29 mouse cellular contexts compared by ENCODE assay signal in the genomic region with DNA sequence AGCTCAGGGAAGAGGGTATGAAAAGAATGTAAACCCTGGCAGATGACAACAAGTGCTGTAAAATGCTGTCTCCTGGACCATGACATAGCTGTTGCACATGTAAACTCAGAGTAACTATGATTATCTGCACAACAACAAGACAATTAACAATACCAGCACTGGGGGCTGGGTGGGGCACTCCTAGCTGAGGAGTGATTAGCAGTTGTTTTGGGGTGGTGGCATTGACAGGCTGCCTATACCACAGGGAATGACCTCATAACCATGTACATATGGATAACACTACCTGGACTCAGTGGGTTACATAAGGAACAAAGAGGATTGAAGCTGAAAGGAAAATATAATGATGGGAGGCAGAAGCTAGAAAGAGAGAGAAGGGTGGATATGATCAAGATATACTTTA. TPM values are rescaled to one million over a fixed set of nuclear protein-coding genes. Genes with fewer than 3 reads are reported as not detected.
DNase-seq lines count a peak whose midpoint lies in the region; ATAC-seq and TF ChIP-seq lines count a peak whose summit lies in the region.
"Had no signal": no experiment of that assay in that cellular context is flagged by ENCODE, and none has a peak within 500 bp of the region (broad histone marks: within the 10 kb centered on the region; RNA-seq: fewer than 3 reads in every experiment).

No protein-coding gene starts in this region.

- no peak for DNase-seq in Patski (ENCODE audit: low read depth, low spot score)
- DNase-seq in c-Kit-positive CD71-positive TER-119-positive erythroid progenitor cells, embryonic 14.5 days (ENCODE audit: low spot score), result peak; percentile 7
- DNase-seq in liver, embryonic 14.5 days (ENCODE audit: low read depth in 3 of 3, low spot score in 3 of 3), result no peak
- no peak for DNase-seq in layer of hippocampus, adult 9-10 months (ENCODE audit: low spot score)
- DNase-seq in forebrain, embryonic 10.5 days (ENCODE audit: extremely low spot score, low spot score), result no peak
- DNase-seq in left cerebral cortex, adult 9 months (ENCODE audit: low spot score in 2 of 2), result no peak
- DNase-seq: adrenal gland, adult 2 months; adrenal gland, postnatal 25 days; B cell, adult 2 months; cerebellum, adult 11 months; cerebellum, adult 2 months; cerebellum, adult 9-11 months; cerebellum, postnatal 25 days; gastrocnemius, postnatal 10 days; gastrocnemius, postnatal 36 days; heart, adult 2 months; heart, postnatal 14 days; heart, postnatal 4 days had no signal

- no peak overlapping the region for H3K4me2 ChIP-seq in liver, embryonic 14.5 days (ENCODE audit: low read depth)
- H3K4me2 ChIP-seq: embryonic facial prominence, embryonic 12.5 days; embryonic facial prominence, embryonic 15.5 days; forebrain, embryonic 12.5 days; forebrain, embryonic 15.5 days; heart, embryonic 13.5 days; hindbrain, embryonic 14.5 days had no signal

- no peak overlapping the region for H3K27ac ChIP-seq in liver, embryonic 14.5 days
- no peak overlapping the region for H3K27ac ChIP-seq in forebrain, embryonic 10.5 days
- H3K27ac ChIP-seq: embryonic facial prominence, embryonic 12.5 days; embryonic facial prominence, embryonic 15.5 days; forebrain, embryonic 12.5 days; forebrain, embryonic 15.5 days; heart, adult 2 months; heart, embryonic 10.5 days; heart, embryonic 13.5 days; hindbrain, embryonic 14.5 days; hindbrain, postnatal 0 days had no signal

- in situ Hi-C loops in Patski (cut with MboI; ENCODE audit: low pct_unique_long_range_greater_than_20kb), result no loop called here

- no peaks in the 10 kb centered on the region for H3K36me3 ChIP-seq in liver, embryonic 14.5 days (replicated peaks; ENCODE audit: control insufficient read depth, insufficient read depth, low read depth)
- peaks cover 33% of the 10 kb centered on the region for H3K36me3 ChIP-seq in forebrain, embryonic 10.5 days (replicated peaks)
- H3K36me3 ChIP-seq: embryonic facial prominence, embryonic 12.5 days; embryonic facial prominence, embryonic 15.5 days had no signal

- CTCF ChIA-PET in Patski (lab: Charles Lee), result interaction anchor here (1.3 kb wide), 1 partner anchor 8 kb away, joined by 3 read pairs; no protein-coding TSS in a partner anchor

- TF ChIP-seq EP300 in liver, embryonic 14.5 days (IDR thresholded peaks at IDR 0.05; ENCODE audit: low read depth), result no peak

- peak; percentile 35 for ATAC-seq in Patski
- peak; percentile 75 for ATAC-seq in liver, embryonic 14.5 days (ENCODE audit: insufficient read depth)
- peak; percentile 79 for ATAC-seq in megakaryocyte progenitor cell, adult 5-6 weeks (replicated peaks; ENCODE audit: poor library complexity)
- ATAC-seq: forebrain, embryonic 15.5 days; hindbrain, postnatal 0 days had no signal

- POLR2A ChIA-PET in Patski (lab: Charles Lee), result no interaction called here

- H3K9me3 ChIP-seq in liver, embryonic 14.5 days (ENCODE audit: control insufficient read depth, low read length), result no peaks in the 10 kb centered on the region
- no peaks in the 10 kb centered on the region for H3K9me3 ChIP-seq in forebrain, embryonic 10.5 days
- H3K9me3 ChIP-seq: embryonic facial prominence, embryonic 12.5 days; embryonic facial prominence, embryonic 15.5 days; forebrain, embryonic 12.5 days; forebrain, embryonic 15.5 days; G1E; heart, embryonic 10.5 days; heart, embryonic 13.5 days had no signal

- no peak overlapping the region for H3K4me3 ChIP-seq in liver, embryonic 14.5 days (ENCODE audit: insufficient read depth in 1 of 2, low read depth in 2 of 2, low read length in 2 of 2)
- no peak overlapping the region for H3K4me3 ChIP-seq in forebrain, embryonic 10.5 days
- H3K4me3 ChIP-seq: embryonic facial prominence, embryonic 12.5 days; embryonic facial prominence, embryonic 15.5 days; forebrain, embryonic 12.5 days; forebrain, embryonic 15.5 days; heart, adult 2 months; heart, embryonic 10.5 days; heart, embryonic 13.5 days had no signal

- no peak for TF ChIP-seq CTCF in Patski (IDR thresholded peaks at IDR 0.05)
- TF ChIP-seq CTCF in liver, embryonic 14.5 days (IDR thresholded peaks at IDR 0.05; ENCODE audit: low read depth), result no peak

- H3K4me1 ChIP-seq in liver, embryonic 14.5 days (replicated peaks; ENCODE audit: control insufficient read depth in 2 of 2, insufficient read depth in 2 of 2, low read length in 1 of 2), result no peaks in the 10 kb centered on the region
- H3K4me1 ChIP-seq in forebrain, embryonic 10.5 days, result no peaks in the 10 kb centered on the region
- H3K4me1 ChIP-seq: embryonic facial prominence, embryonic 12.5 days; embryonic facial prominence, embryonic 15.5 days; forebrain, embryonic 12.5 days; forebrain, embryonic 15.5 days; heart, embryonic 10.5 days; heart, embryonic 13.5 days had no signal

- no peak overlapping the region for H3K9ac ChIP-seq in liver, embryonic 14.5 days (replicated peaks)
- H3K9ac ChIP-seq: embryonic facial prominence, embryonic 12.5 days; embryonic facial prominence, embryonic 15.5 days; forebrain, embryonic 12.5 days; forebrain, embryonic 15.5 days; heart, embryonic 13.5 days; hindbrain, embryonic 14.5 days had no signal

- peaks cover 11% of the 10 kb centered on the region for H3K27me3 ChIP-seq in Patski
- H3K27me3 ChIP-seq in liver, embryonic 14.5 days (ENCODE audit: control insufficient read depth, insufficient read depth, low read length), result no peaks in the 10 kb centered on the region
- peaks cover 88% of the 10 kb centered on the region for H3K27me3 ChIP-seq in forebrain, embryonic 10.5 days (ENCODE audit: poor library complexity, severe bottlenecking)
- H3K27me3 ChIP-seq: CH12.LX; embryonic facial prominence, embryonic 15.5 days; forebrain, embryonic 15.5 days had no signal

RNA-seq across cellular contexts. Expression of a gene that starts 32.5 kb away (rescaled TPM):
- 14.4 TPM for polyA plus RNA-seq in Patski (2021)
- polyA plus RNA-seq in liver, embryonic 14.5 days (2012; rRNA removed), result 2.4 and 4.3 TPM in 2 replicates
- 10.4 and 11.5 TPM in 2 replicates for polyA plus RNA-seq in liver, embryonic 14.5 days (2014; fragmentation: Nextera tagmentation; extraction: Ambion mirVana)
- 15.7 and 18.6 TPM in 2 replicates for total RNA-seq in megakaryocyte progenitor cell, adult 5-6 weeks (2015)
- 8.7 and 12.2 TPM in 2 replicates for total RNA-seq in megakaryocyte progenitor cell, adult 5-6 weeks (2017)
- polyA plus RNA-seq in forebrain, embryonic 10.5 days (2016; fragmentation: Nextera tagmentation; extraction: Ambion mirVana), result 26.4 and 27.0 TPM in 2 replicates

RNA-seq across cellular contexts. Expression of a gene that starts 32.6 kb away (rescaled TPM):
- polyA plus RNA-seq in Patski (2021), result 17.9 TPM
- 0.79 and 1.5 TPM in 2 replicates for polyA plus RNA-seq in liver, embryonic 14.5 days (2012; rRNA removed)
- polyA plus RNA-seq in liver, embryonic 14.5 days (2014; fragmentation: Nextera tagmentation; extraction: Ambion mirVana), result 1.9 and 3.1 TPM in 2 replicates
- total RNA-seq in megakaryocyte progenitor cell, adult 5-6 weeks (2015), result 9.8 and 11.3 TPM in 2 replicates
- 12.5 and 17.0 TPM in 2 replicates for total RNA-seq in megakaryocyte progenitor cell, adult 5-6 weeks (2017)
- polyA plus RNA-seq in forebrain, embryonic 10.5 days (2016; fragmentation: Nextera tagmentation; extraction: Ambion mirVana), result 6.7 and 7.2 TPM in 2 replicates
